Mouse (Mus musculus) naive thymus-derived CD4-positive, alpha-beta T cell, adult 2 months (primary cell): ENCODE results near the gene Erap1.
A peak's percentile ranks its signal among the peaks of the same experiment; 100 is the strongest.
"Not testable (repeated sequence)": the region's sequence is repeated elsewhere in the genome, so short reads cannot be mapped to it uniquely, and the experiment has no call there.

Source experiments
- DNase-seq: peaks from one replicate; pipeline ENCODE4 v3.0.0-alpha.2; 2011; ENCODE audit warnings: low read depth

Gene Erap1

DNA sequence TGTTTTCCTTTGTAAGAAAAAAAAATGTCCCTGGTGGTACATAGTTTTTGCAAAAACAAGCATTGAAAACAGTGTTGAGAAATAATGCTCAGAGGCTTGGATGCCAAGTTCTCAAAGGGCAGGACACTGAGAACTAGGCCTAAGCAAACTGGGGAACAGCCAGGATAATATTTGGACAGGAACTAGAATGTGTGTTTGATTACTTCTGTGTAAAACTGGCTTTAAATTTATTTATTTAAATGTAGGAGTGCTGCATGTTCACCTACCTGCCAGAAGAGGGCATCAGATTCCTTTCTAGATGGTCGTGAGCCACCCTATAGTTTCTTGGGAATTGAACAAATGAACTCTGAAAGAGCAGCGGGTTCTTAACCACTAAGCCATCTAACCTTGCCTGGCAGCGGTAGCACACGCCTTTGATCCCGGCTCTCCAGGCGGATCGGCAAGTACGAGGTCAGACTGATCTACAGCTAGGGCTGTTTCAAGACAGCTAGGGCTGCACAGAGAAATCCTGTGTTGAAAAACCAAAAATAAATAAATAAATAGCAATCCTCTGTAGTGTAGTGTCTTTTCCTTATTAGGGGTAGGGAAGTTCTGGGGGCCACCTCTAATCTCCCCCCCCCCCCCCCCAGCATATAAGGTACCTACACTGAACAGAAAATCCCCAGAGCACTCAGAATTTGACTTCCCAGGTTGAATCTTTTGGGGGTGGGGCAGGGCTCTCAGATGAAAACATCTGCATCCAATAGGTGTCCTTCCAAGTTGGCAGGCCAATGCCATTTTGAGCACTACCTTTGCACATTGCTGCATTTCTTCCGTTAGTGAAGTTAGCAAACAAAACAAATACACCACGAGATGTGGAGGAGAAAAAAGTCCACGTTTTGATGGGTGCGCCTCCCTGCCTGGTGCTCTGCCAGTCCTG, at the start of gene Erap1:
Gene Erap1 (plus strand): TSS at position 776 of the 919 bp plus-strand sequence.
- DNase-seq, result peak; percentile 81

DNA sequence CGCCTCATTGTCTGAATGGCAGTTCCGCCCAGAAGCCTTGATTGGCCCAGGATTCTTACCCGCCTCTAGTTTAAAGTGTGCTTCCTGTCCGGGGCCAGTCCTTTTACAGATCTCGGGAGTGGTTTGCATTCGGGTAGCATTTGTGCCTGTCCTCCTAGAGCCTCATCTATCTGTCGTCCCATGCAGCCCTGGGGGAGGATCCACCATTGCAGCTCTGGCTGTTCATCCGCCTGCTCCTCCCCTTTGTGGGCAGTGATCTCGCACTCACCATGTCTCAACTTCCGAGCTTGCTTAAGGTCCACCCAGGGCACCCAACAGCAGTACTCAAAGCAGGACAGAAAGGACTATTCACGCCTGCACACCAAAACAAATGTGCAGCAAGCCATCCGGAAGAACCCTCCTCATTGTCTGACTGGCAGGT, 48.0 kb upstream of the Erap1 start:
- DNase-seq, result not testable (repeated sequence)

DNA sequence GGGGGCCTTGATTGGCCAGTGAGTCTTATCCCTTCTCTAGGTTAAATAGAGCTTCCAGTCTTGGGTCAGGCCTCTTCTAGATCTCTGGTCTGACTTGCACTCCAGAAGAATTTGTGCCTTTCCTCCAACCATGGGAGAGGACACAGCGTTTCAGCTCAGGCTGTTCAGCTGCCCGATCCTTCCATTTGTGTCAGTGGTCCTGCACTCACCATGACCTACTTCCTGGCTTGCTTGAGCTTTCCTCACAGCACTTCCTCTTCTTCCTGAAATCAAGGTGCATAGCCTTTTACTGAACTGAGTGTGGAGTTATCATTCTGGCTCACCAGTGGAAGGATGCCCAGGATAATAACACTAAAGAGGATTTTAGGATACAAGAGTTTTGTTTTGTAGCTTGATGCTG, 47.5 kb upstream of the Erap1 start:
- DNase-seq, result not testable (repeated sequence)

DNA sequence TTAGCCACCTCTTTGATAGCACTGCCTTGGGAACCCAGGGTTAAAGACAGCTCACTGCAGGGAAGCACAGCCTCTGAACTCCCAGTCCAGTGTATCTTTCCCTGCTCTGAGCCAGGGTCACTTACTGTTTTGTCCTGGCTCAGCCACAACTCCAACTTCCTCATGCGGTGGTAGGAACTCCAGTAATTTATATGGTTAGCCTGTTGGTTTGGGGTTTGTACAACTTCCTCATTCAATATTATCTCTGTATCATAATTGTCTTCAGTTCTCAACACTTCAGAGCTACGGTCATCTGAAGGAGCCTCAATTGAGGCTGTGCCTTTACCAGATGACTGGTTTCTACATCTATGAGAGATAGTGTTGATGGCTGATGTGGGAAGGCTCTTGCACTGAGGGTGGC, 42.3 kb upstream of the Erap1 start:
- not testable (repeated sequence) for DNase-seq

DNA sequence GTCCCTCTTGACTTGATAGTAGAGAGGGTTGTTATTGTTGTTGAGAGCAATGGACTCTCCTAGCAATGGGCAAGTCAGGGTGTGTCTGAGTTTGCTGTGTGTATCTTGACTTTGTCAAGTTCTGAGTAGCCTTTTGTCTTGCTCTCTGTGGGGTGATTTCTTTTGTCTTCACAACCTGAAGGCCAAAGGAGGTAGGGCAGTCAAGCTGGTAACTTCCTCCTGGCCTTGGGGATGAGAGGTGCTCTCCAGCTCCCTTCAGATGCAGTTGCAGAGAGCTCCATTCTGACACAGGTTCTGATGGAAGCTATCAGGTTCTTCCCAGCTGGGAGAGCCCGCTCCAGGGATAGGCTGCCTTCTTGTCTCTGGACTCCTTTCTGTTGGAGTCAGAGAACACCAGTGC, 37.6 kb upstream of the Erap1 start:
- not testable (repeated sequence) for DNase-seq

DNA sequence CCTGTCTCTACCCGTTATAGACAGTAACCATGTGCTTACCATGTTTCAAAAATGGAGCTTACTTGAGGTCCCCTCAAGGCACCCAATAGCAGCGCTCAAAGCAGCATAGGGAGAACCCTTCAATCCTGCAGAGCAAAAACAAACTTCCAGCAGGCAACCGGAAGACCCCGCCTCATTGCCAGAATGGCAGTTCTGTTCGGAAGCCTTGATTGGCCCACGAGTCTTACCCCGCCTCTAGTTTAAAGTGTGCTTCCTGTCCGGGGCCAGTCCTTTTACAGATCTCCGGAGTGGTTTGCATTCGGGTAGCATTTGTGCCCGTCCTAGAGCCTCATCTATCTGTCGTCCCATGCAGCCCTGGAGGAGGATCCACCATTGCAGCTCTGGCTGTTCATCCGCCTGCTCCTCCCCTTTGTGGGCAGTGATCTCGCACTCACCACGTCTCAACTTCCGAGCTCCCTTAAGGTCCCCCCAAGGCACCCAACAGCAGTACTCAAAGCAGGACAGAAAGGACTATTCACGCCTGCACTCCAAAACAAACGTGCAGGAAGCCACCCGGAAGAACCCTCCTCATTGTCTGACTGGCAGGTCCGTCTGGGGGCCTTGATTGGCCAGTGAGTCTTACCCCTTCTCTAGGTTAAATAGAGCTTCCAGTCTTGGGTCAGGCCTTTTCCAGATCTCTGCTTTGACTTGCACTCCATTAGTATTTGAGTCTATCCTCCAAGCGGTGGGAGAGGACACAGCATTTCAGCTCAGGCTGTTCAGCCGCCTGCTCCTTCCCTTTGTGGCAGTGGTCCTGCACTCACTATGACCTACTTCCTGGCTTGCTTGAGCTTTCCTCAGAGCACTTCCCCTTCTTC, 22.0 kb upstream of the Erap1 start:
- DNase-seq, result peak; percentile 77

DNA sequence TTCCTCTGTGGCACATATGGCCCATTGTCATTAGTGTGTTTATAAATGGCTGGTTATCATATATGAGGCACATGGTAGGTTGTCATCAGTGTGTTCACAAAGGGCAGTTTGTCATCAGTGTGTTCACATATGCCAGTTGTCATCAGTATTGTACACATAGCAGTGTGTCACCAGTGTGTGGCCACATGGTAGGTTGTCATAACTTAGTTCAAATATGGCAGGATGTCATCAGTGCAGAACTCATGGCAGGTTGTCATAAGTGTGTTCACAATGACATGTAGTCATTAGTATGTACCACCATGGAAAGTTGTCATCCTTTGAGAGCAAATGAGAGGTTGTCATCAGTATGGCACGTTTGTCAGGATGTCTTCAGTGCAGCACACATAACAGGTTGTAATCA, 7.0 kb upstream of the Erap1 start:
- no peak for DNase-seq

DNA sequence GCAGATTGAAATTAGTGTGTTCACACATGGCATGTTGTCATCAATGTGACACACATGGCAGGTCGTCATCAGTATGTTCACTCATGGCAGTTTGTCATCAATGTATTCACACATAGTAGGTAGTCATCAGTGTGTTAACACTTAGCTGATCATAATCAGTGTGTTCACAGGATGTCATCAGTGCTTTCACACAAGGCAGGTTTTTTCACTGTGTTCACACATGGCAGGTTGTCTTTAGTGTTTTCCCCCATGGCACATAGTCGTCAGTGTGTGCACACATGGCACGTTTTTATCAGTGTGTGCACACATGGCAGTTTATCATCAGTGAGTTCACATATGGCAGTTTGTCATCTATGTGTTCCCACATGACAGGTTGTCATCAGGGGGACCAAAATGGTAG, 6.5 kb upstream of the Erap1 start:
- no peak for DNase-seq

DNA sequence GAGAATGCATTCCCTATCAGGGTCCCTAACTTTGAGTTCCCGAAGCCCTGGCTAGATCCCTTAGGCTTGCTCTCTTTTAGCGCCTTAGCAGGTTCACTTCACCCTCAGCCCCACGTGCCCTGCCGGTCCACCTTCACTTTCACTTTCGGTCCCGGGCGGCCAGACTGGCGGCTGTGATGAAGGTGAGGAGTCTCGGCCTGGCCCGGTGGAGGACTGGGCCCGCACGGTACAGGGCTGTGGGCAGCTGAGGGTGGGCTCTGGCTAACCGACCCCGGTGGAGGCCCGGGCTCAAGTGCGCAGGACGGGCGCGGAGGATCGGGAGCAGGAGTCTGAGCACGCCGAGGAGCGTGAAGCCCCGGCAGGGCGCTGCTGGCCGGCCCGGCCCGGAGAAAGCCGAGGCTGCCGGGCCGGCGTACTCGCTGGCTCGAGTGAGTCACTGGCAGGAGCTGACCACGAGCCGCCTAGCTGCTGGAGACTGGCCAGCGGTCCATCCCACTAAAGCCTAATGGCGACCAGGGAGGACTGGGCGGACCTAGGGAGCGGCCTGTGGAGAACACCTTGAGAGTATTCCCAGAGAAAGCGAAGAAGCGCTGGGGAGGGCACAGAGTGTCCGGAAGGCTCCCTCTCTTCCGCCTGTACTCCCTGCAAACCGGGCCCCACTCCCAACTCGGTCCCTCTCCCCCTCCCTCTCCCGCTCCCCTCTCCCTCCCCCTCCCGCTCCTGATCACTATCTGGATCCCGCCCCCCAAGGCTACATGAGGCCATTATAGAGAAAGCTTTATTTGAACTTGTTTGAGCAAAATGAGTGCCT, 549 bp downstream of the Erap1 start:
- peak; percentile 86 for DNase-seq

DNA sequence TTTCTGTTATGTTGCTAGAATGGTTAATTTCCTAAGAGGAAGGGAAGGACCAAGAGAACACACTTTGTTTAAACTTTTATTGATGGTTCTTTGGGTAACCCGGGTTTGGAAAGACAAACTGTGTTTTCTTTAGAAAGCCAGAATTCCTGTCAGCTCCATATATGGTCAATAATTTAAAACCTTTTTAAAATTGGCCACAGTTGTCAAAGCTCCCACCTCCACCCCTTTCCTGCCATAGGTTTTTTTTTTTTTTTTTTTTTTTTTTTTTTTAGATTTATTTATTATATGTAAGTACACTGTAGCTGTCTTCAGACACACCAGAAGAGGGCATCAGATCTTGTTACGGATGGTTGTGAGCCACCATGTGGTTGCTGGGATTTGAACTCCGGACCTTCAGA, 1.2 kb downstream of the Erap1 start:
- DNase-seq, result not testable (repeated sequence)

DNA sequence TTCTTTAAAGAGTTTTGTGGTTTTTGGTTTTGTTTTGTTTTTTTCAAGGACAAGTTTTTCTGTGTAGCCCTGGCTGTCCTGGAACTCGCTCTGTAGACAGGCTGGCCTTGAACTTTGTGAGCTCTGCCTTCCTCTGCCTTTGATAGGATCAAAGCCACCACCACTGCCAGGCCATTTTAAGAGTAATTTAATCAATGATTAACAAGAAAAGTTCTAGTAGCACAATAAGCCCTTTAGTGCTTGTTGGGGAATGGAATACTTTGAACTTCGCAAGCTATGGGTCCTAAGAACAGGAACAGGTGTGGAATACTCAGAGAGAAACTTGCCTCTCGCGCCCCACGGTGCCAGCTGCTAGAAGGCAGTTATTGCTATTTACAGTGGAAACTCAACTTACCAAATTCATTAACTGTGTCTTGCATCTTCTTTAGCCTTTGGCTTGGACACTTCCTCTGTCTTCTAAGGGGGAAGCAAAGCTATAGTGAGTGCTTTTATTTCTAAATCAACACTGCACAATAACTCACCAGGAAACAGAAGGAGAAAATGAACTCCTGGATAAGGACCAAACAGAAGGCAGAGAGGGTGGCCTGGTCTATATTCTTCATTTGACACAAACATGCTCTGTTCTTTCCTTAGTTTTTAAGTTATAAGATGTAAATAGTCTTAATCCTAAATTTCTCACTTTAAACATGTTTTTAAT, 56.3 kb downstream of the Erap1 start:
- DNase-seq, result no peak

DNA sequence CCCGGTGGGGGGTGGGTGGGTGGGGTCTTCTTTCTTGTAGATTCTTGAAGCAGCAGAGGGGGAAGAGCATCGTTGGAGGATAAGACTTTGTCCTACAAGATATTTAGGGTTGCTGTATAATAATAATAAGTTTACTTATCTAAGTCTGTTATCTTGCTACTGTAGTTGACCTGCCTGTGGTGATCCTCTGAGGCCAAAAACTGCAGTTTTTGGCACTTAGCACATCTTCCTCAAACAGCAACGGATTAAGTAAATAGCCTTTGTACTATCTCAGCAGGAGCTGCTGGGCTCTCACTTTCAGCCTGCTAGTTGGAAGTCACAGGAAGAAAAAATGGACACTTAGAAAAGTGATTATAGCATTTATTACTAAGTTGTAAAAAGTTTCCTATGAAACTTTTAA, 56.9 kb downstream of the Erap1 start:
- DNase-seq, result no peak

DNA sequence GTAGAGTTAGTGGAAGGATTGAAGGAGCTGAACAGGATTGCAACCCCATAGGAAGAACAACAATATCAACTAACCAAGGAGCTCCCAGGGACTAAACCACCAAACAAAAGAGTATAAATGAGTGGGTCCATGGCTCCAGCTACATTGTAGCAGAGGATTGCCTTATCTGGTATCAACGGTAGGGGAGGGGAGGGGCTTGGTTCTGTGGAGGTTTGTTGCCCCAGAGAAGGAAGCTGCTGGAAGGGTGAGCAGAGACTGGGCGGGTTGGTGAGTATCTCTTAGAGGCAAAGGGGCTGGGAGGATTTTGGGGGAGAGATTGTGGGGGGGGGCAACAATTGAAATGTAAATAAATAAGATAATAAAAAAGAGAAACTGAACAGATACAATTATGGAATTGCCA, 79.6 kb downstream of the Erap1 start:
- DNase-seq, result no peak

DNA sequence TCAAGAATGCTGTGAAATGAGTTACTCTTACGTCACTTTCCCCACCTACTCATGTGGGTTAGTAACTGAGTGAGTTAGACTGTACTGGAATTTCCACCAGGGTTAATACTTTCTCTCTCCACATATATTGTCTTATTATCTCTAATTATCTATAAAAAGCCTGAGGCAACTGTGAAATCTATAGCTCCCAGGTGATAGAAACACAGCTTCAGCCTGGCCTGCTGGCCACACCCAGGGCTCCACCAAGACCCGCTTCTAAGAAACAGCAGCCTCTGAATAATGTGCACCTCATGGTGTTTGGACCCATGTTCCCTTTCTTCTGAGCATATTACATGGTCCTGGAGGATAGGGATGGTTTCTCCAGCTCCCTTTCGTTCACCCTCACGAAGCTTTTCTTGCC, 94.4 kb downstream of the Erap1 start:
- DNase-seq, result no peak

DNA sequence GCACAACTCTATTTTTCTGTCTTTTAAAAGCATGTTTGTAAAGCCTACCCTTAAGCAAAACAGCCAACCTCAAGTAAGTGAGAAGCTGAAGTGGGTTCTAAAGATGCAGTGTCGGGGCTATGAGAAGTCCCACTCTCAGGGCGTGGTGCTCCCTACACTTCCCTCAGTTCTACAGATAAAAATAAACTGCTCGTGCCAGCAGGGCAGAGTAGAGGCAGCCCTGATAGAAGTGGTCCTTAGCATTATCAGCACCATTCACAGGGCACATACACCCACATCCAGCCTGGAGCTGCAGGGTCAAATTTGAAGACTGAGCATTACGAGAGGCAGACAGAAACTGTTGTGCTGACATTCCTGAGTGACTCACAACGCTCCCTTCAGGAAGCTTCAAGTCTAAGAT, 96.5 kb downstream of the Erap1 start:
- DNase-seq, result no peak

DNA sequence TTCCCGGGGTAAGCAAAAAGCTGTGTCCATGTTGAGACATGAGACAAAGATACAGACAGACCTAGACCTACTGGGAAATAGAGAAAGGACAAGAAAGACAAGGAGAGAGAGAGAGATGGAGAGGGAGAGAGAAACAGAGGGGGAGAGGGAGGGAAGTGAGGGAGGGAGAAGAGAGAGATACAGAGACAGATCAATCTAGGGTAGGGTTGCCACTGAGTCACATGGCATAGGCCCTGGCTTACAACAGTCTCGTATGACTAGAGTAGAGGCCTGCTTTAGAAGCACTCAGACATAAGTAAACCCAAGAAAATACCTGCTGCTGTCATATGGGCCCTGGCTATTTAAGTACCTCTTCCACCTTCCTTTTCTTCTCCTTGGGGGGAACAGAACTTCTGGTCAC, 97.0 kb downstream of the Erap1 start:
- no peak for DNase-seq
